Mouse (Mus musculus): Measurements from ENCODE around the gene Prdm11.

DNA sequence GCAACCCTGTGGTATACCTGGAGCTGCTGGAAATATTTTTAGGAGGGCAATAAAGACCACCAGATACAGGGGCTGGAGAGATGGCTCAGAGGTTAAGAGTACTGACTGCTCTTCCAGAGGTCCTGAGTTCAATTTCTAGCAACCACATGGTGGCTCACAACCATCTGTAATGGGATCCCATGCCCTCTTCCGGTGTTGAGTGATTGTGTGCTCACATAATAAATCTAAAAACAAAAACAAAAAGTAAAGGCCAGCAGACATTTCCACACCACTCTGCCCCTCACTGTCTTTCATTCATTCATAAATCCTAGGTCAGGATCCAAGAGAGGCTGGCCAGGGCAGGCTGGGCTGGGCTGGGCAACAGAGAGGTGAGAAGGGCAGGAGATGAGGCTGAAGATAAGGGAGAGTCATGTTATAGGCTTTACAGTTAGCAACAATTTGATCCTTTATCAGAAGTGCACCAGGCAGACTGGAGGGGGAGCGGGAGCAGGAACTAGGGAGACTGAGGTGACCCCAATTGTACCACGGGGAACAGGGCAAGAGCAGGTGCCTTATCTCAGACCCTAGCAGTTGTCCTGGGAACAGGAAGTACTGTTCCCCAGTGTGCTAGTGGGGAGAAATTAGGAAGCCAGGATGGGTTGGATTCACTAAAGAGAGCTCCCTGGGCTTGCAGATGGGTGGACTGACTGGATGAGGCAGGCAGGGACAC lies 2.4 kb downstream of the Prdm11 start:
- TF ChIP-seq POLR2A (IDR thresholded peaks at IDR 0.05; ENCODE audit: low read depth, low read length) = no peak
- TF ChIP-seq CTCF (IDR thresholded peaks at IDR 0.05; ENCODE audit: extremely low read depth, insufficient read length, insufficient replicate concordance, low read depth, low read length) = no peak

All from small intestine, adult 2 months (tissue).